Mouse (Mus musculus) lung, postnatal 10 days (tissue): Measurements from ENCODE around the gene Camsap2.

Experiments
- DNase-seq: peaks from one replicate; pipeline ENCODE4 v3.0.0; 2021

Camsap2 gene

GRCm38 (mm10) chr1:136220037-136220871 lies 125.7 kb downstream of the Camsap2 start:
- peak; percentile 44 for DNase-seq
